ENCODE assay signal across 29 mouse cellular contexts in the genomic region with DNA sequence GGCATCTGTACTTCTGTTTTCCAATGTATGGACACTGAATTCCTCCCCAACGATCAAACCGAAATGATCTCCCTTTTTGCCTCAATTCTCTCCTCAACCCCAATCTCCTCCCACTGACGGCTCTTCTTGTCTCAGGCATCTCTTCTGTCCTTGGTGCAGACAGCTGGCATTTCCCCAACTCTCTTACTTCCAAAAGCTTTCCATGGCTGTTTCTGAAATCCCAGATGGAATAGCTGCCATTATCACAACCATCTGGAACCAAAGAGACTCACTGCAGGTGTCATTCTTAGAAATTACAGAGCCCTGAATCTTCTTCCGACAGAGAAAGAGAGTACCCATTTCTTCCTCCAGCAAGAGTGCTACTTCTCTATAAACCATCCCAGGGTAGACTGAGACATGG. TPM values are rescaled to one million over a fixed set of nuclear protein-coding genes. Genes with fewer than 3 reads are reported as not detected.
DNase-seq lines count a peak whose midpoint lies in the region; ATAC-seq lines count a peak whose summit lies in the region.
"Had no signal": no experiment of that assay in that cellular context is flagged by ENCODE, and none has a peak within 500 bp of the region (broad histone marks: within the 10 kb centered on the region; RNA-seq: fewer than 3 reads in every experiment).

No protein-coding gene starts in this region.

- peak; percentile 19 for DNase-seq in adrenal gland, postnatal 14 days
- no peak for DNase-seq in adrenal gland, adult 2 months
- no peak for DNase-seq in frontal cortex, postnatal 10 days (ENCODE audit: low spot score in 2 of 2)
- peak; percentile 66 for DNase-seq in brain, adult 2 months (ENCODE audit: low read depth, low spot score)
- DNase-seq: adrenal gland, postnatal 10 days; adrenal gland, postnatal 36 days; B cell, adult 2 months; cerebellum, adult 11 months; cerebellum, adult 18-20 months; cerebellum, adult 8-10 months; cerebellum, adult 9-11 months; cerebellum, postnatal 14 days; cerebellum, postnatal 36 days; embryo, embryonic 11 days had no signal

- peak; percentile 47; the same call in 1 of the 2 replicates for ATAC-seq in frontal cortex, adult (ENCODE audit: low TSS enrichment)
- ATAC-seq: activated CD4-positive, CD25-positive, alpha-beta regulatory T cell, adult 4 months; CD4-positive, CD25-positive, alpha-beta regulatory T cell, adult 4 months; forebrain, embryonic 13.5 days; forebrain, embryonic 15.5 days; Patski had no signal

RNA-seq across cellular contexts. Expression of gene Fam198a, which starts 15.9 kb away (rescaled TPM):
- 2.1 and 2.5 TPM in 2 replicates for total RNA-seq in adrenal gland, postnatal 14 days (2021)
- 1 to 10 TPM in 1 of 2 experiments, under 1 TPM in 1; 0.78 to 1.6 TPM for total RNA-seq in adrenal gland, adult 2 months (2021)
- polyA plus RNA-seq in adrenal gland, adult 2 months (2012; rRNA removed): 0.87 and 1.5 TPM in 2 replicates
- total RNA-seq: common myeloid progenitor, adult 5-6 weeks; G1E had no signal
- polyA plus RNA-seq: activated CD4-positive, CD25-positive, alpha-beta regulatory T cell, adult 4 months; erythroblast, embryonic 14.5 days; G1E had no signal

RNA-seq across cellular contexts. Expression of gene Cyp8b1, which starts 18.8 kb away (rescaled TPM):
- total RNA-seq in adrenal gland, postnatal 14 days (2021): 1.6 and 10.7 TPM in 2 replicates
- total RNA-seq in adrenal gland, adult 2 months (2021): under 1 TPM; 0.48 to 0.84 TPM
- 0.32 and 1.00 TPM in 2 replicates for polyA plus RNA-seq in adrenal gland, adult 2 months (2012; rRNA removed)
- total RNA-seq: CH12.LX; common myeloid progenitor, adult 5-6 weeks; G1E had no signal
- polyA plus RNA-seq: activated CD4-positive, CD25-positive, alpha-beta regulatory T cell, adult 4 months; brain, embryonic 14.5 days; CD4-positive, CD25-positive, alpha-beta regulatory T cell, adult 4 months; embryonic facial prominence, embryonic 11.5 days; embryonic facial prominence, embryonic 13.5 days; embryonic facial prominence, embryonic 15.5 days; erythroblast, embryonic 14.5 days; forebrain, embryonic 11.5 days; forebrain, embryonic 13.5 days; forebrain, embryonic 15.5 days; G1E; Patski had no signal

RNA-seq across cellular contexts. Expression of gene Ackr2, which starts 36.7 kb away (rescaled TPM):
- total RNA-seq in adrenal gland, postnatal 14 days (2021): 1.4 and 2.1 TPM in 2 replicates
- 1 to 10 TPM; 1.2 to 1.4 TPM for total RNA-seq in adrenal gland, adult 2 months (2021)
- polyA plus RNA-seq in adrenal gland, adult 2 months (2012; rRNA removed): 0.77 and 0.92 TPM in 2 replicates
- total RNA-seq: common myeloid progenitor, adult 5-6 weeks had no signal
- polyA plus RNA-seq: activated CD4-positive, CD25-positive, alpha-beta regulatory T cell, adult 4 months; CD4-positive, CD25-positive, alpha-beta regulatory T cell, adult 4 months; embryonic facial prominence, embryonic 13.5 days; erythroblast, embryonic 14.5 days; G1E; Patski had no signal

Comparison
In these comparisons a context has a peak if more than half of its experiments do, and no peak if none do; other contexts are left out.
1. DNase-seq: peak in adrenal gland, postnatal 14 days (single experiment) and brain, adult 2 months (single experiment); none in adrenal gland, adult 2 months (single experiment) and frontal cortex, postnatal 10 days (0 of 2).